Mouse (Mus musculus): ENCODE results near the gene Abcc6. TPM values are rescaled to one million over a fixed set of nuclear protein-coding genes. Genes with fewer than 3 reads are reported as not detected.

The Abcc6 gene
- polyA plus RNA-seq (2012; rRNA removed), result 7.4 and 25.5 TPM in 2 replicates

GRCm38 (mm10) chr7:46030145-46030488, at the start of gene Abcc6:
Gene Abcc6 (minus strand): TSS chr7:46030302.
- peak within 1 kb of the TSS; percentile 72 for H3K27ac ChIP-seq (ENCODE audit: insufficient read depth, low read depth, low read length)

GRCm38 (mm10) chr7:46077675-46078074, 47.6 kb upstream of the Abcc6 start:
- Histone ChIP-seq H3K4me3 (ENCODE audit: low read depth, low read length) (no peak overlapping the region), H3K27me3 (ENCODE audit: control insufficient read depth, insufficient read depth, low read length) (no peaks in the 10 kb centered on the region), H3K4me1 (ENCODE audit: control insufficient read depth, insufficient read depth, insufficient read length, low read length) (no peaks in the 10 kb centered on the region), H3K27ac (ENCODE audit: insufficient read depth, low read depth, low read length) (no peak overlapping the region), H3K36me3 (ENCODE audit: control insufficient read depth, insufficient read depth, low read length) (peaks cover 79% of the 10 kb centered on the region)
- WGBS, result 89% methylated on average over 12 of the region's 12 CpGs
- TF ChIP-seq POLR2A (IDR thresholded peaks at IDR 0.05; ENCODE audit: low read depth, low read length) (no peak), CTCF (IDR thresholded peaks at IDR 0.05; ENCODE audit: extremely low read depth, insufficient read length, insufficient replicate concordance, low read depth, low read length) (no peak)

More at GRCm38 (mm10) chr7:46030145-46030488, at the start of gene Abcc6:
- no peaks in the 10 kb centered on the region for H3K36me3 ChIP-seq (ENCODE audit: control insufficient read depth, insufficient read depth, low read length)
- peak within 1 kb of the TSS; percentile 17; the same call in 1 of the 2 replicates for H3K4me3 ChIP-seq (ENCODE audit: low read depth, low read length)
- WGBS, result 8% methylated on average over 11 of the region's 11 CpGs
- H3K4me1 ChIP-seq (ENCODE audit: control insufficient read depth, insufficient read depth, insufficient read length, low read length), result peaks cover 14% of the 10 kb centered on the region
- TF ChIP-seq POLR2A (IDR thresholded peaks at IDR 0.05; ENCODE audit: low read depth, low read length) (peak; percentile 86), CTCF (IDR thresholded peaks at IDR 0.05; ENCODE audit: extremely low read depth, insufficient read length, insufficient replicate concordance, low read depth, low read length) (no peak)
- no peaks in the 10 kb centered on the region for H3K27me3 ChIP-seq (ENCODE audit: control insufficient read depth, insufficient read depth, low read length)

GRCm38 (mm10) chr7:46076844-46077243, 46.7 kb upstream of the Abcc6 start:
- Histone ChIP-seq H3K4me3 (ENCODE audit: low read depth, low read length) (no peak overlapping the region), H3K27me3 (ENCODE audit: control insufficient read depth, insufficient read depth, low read length) (no peaks in the 10 kb centered on the region), H3K36me3 (ENCODE audit: control insufficient read depth, insufficient read depth, low read length) (peaks cover 81% of the 10 kb centered on the region), H3K27ac (ENCODE audit: insufficient read depth, low read depth, low read length) (no peak overlapping the region), H3K4me1 (ENCODE audit: control insufficient read depth, insufficient read depth, insufficient read length, low read length) (no peaks in the 10 kb centered on the region)
- TF ChIP-seq POLR2A (IDR thresholded peaks at IDR 0.05; ENCODE audit: low read depth, low read length) (no peak), CTCF (IDR thresholded peaks at IDR 0.05; ENCODE audit: extremely low read depth, insufficient read length, insufficient replicate concordance, low read depth, low read length) (no peak)
- WGBS, result 66% methylated on average over 7 of the region's 7 CpGs

- Histone ChIP-seq H3K4me3 (ENCODE audit: low read depth, low read length) (no peak overlapping the region), H3K36me3 (ENCODE audit: control insufficient read depth, insufficient read depth, low read length) (peaks cover 86% of the 10 kb centered on the region), H3K4me1 (ENCODE audit: control insufficient read depth, insufficient read depth, insufficient read length, low read length) (no peaks in the 10 kb centered on the region), H3K27ac (ENCODE audit: insufficient read depth, low read depth, low read length) (no peak overlapping the region), H3K27me3 (ENCODE audit: control insufficient read depth, insufficient read depth, low read length) (no peaks in the 10 kb centered on the region)
- TF ChIP-seq POLR2A (IDR thresholded peaks at IDR 0.05; ENCODE audit: low read depth, low read length), result no peak
- TF ChIP-seq CTCF (IDR thresholded peaks at IDR 0.05; ENCODE audit: extremely low read depth, insufficient read length, insufficient replicate concordance, low read depth, low read length), result no peak
- 94% methylated on average over 8 of the region's 8 CpGs for WGBS
Measured at GRCm38 (mm10) chr7:46068831-46069230, 38.7 kb upstream of the Abcc6 start.

- no peaks in the 10 kb centered on the region for H3K27me3 ChIP-seq (ENCODE audit: control insufficient read depth, insufficient read depth, low read length)
- 94% methylated on average over 6 of the region's 6 CpGs for WGBS
- TF ChIP-seq POLR2A (IDR thresholded peaks at IDR 0.05; ENCODE audit: low read depth, low read length), result no peak
- no peak for TF ChIP-seq CTCF (IDR thresholded peaks at IDR 0.05; ENCODE audit: extremely low read depth, insufficient read length, insufficient replicate concordance, low read depth, low read length)
- H3K36me3 ChIP-seq (ENCODE audit: control insufficient read depth, insufficient read depth, low read length), result peaks cover 80% of the 10 kb centered on the region
- no peak overlapping the region for H3K27ac ChIP-seq (ENCODE audit: insufficient read depth, low read depth, low read length)
- H3K4me3 ChIP-seq (ENCODE audit: low read depth, low read length), result no peak overlapping the region
- H3K4me1 ChIP-seq (ENCODE audit: control insufficient read depth, insufficient read depth, insufficient read length, low read length), result no peaks in the 10 kb centered on the region
Measured at GRCm38 (mm10) chr7:46063296-46063695, 33.2 kb upstream of the Abcc6 start.

GRCm38 (mm10) chr7:46061614-46062013, 31.5 kb upstream of the Abcc6 start:
- no peaks in the 10 kb centered on the region for H3K4me1 ChIP-seq (ENCODE audit: control insufficient read depth, insufficient read depth, insufficient read length, low read length)
- 88% methylated on average over 16 of the region's 16 CpGs for WGBS
- H3K27ac ChIP-seq (ENCODE audit: insufficient read depth, low read depth, low read length), result no peak overlapping the region
- H3K36me3 ChIP-seq (ENCODE audit: control insufficient read depth, insufficient read depth, low read length), result peaks cover 80% of the 10 kb centered on the region
- no peaks in the 10 kb centered on the region for H3K27me3 ChIP-seq (ENCODE audit: control insufficient read depth, insufficient read depth, low read length)
- H3K4me3 ChIP-seq (ENCODE audit: low read depth, low read length), result no peak overlapping the region
- no peak for TF ChIP-seq CTCF (IDR thresholded peaks at IDR 0.05; ENCODE audit: extremely low read depth, insufficient read length, insufficient replicate concordance, low read depth, low read length)
- no peak for TF ChIP-seq POLR2A (IDR thresholded peaks at IDR 0.05; ENCODE audit: low read depth, low read length)

- WGBS, result 94% methylated on average over 8 of the region's 8 CpGs
- H3K36me3 ChIP-seq (ENCODE audit: control insufficient read depth, insufficient read depth, low read length), result peaks cover 79% of the 10 kb centered on the region
- TF ChIP-seq CTCF (IDR thresholded peaks at IDR 0.05; ENCODE audit: extremely low read depth, insufficient read length, insufficient replicate concordance, low read depth, low read length) (no peak), POLR2A (IDR thresholded peaks at IDR 0.05; ENCODE audit: low read depth, low read length) (no peak)
- no peak overlapping the region for H3K27ac ChIP-seq (ENCODE audit: insufficient read depth, low read depth, low read length)
- no peaks in the 10 kb centered on the region for H3K27me3 ChIP-seq (ENCODE audit: control insufficient read depth, insufficient read depth, low read length)
- no peak overlapping the region for H3K4me3 ChIP-seq (ENCODE audit: low read depth, low read length)
- no peaks in the 10 kb centered on the region for H3K4me1 ChIP-seq (ENCODE audit: control insufficient read depth, insufficient read depth, insufficient read length, low read length)
Measured at GRCm38 (mm10) chr7:46060688-46061087, 30.6 kb upstream of the Abcc6 start.
